Mouse (Mus musculus): ENCODE data around the gene Mcrs1. TPM values are rescaled to one million over a fixed set of nuclear protein-coding genes. Genes with fewer than 3 reads are reported as not detected.

The Mcrs1 gene
- 178 and 179 TPM in 2 replicates for polyA plus RNA-seq (2016; fragmentation: Nextera tagmentation; extraction: Ambion mirVana)

- ATAC-seq (ENCODE audit: low FRiP score): peak; percentile 92
- H3K4me3 ChIP-seq: peak within 1 kb of the TSS; percentile 64
- under 1% methylated on average over 52 of the region's 52 CpGs for WGBS
- H3K36me3 ChIP-seq: peaks cover 23% of the 10 kb centered on the region
- H3K27me3 ChIP-seq: no peaks in the 10 kb centered on the region
- peak within 1 kb of the TSS; percentile 74 for H3K9ac ChIP-seq
- H3K4me1 ChIP-seq: peaks cover 13% of the 10 kb centered on the region; the same call in 1 of the 2 replicates
- H3K9me3 ChIP-seq (replicated peaks): no peaks in the 10 kb centered on the region
- H3K4me2 ChIP-seq (replicated peaks): peak within 1 kb of the TSS; percentile 84
- peak within 1 kb of the TSS; percentile 96 for H3K27ac ChIP-seq
These were observed at the start of gene Mcrs1 for GRCm38 (mm10) chr15:99251626-99252380. Gene Mcrs1, minus strand, starts transcription at chr15:99251961.

DNA sequence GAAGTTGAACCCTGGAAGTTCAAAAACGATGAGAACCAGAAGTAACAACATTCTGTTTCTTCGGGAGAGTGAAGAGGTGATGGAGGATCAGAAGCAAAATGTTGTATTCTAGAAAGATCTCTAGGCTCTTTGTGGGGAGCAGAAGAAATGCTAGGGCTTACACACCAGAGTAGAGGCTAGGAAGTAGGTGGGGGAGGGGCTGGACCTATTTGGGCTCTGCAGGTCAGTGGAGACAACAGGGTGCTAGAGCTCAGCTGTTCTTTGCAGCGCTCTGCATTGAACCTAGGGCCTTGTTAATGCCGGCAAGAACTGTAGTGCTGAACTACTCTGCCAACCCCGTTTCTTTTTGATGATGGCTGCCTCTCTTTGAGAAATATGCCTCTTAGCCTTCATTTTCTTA, 44.5 kb upstream of the Mcrs1 start:
- peak overlapping the region; percentile 66 for H3K4me3 ChIP-seq

DNA sequence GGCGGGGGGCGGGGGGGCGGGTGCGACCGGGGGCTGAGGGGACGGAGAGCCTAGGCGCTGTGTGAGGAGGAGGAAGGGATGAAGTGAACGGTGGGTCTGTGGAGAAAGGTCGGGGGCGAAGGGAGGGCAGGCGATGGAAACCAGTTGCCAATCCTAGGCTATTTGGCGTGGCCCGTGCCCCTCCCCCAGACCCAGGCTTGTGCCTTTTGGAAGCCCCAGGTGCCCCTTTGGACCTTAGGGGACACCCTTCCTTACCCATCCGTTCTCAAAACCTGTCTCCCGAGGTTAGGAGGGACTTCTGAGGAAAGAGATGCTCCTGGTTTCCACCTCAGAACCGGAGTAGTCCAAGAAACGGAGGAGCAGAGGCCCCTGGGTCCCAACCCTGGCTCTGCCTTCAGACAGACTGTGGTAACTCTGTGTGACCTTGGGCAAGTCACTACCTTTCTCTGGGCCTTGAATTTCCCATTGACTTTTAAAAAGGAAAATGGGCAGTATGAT, 43.8 kb upstream of the Mcrs1 start, which contains the start of gene Fam186b:
Gene Fam186b, minus strand, starts transcription at position 405 of the 498 bp plus-strand sequence.
- H3K27ac ChIP-seq: peak within 1 kb of the TSS; percentile 90
- peak within 1 kb of the TSS; percentile 66 for H3K4me3 ChIP-seq
- no peaks in the 10 kb centered on the region for H3K27me3 ChIP-seq
- H3K4me1 ChIP-seq: peaks cover 16% of the 10 kb centered on the region
- H3K9ac ChIP-seq: peak within 1 kb of the TSS; percentile 84
- H3K9me3 ChIP-seq (replicated peaks): no peaks in the 10 kb centered on the region
- 0% methylated on average over 14 of the region's 17 CpGs for WGBS
- peak; percentile 70 for ATAC-seq (ENCODE audit: low FRiP score)
- H3K36me3 ChIP-seq: peaks cover 5% of the 10 kb centered on the region; the same call in 1 of the 2 replicates
- H3K4me2 ChIP-seq (replicated peaks): peak within 1 kb of the TSS; percentile 67

More for the DNA sequence above, 44.5 kb upstream of the Mcrs1 start:
- 35% methylated on average over 5 of the region's 5 CpGs for WGBS
- Histone ChIP-seq H3K4me1 (peaks cover 16% of the 10 kb centered on the region), H3K27ac (0 out of 2 replicates have a peak overlapping the region, but pooled peaks have one; percentile 90), H3K9ac (peak overlapping the region; percentile 84; the same call in 1 of the 2 replicates), H3K36me3 (peaks cover 5% of the 10 kb centered on the region; the same call in 1 of the 2 replicates), H3K9me3 (replicated peaks) (no peaks in the 10 kb centered on the region), H3K4me2 (replicated peaks) (peak overlapping the region; percentile 67), H3K27me3 (no peaks in the 10 kb centered on the region)
- ATAC-seq (ENCODE audit: low FRiP score): no peak

GRCm38 (mm10) chr15:99294813-99295374, 43.1 kb upstream of the Mcrs1 start, which contains the start of gene Prpf40b:
Gene Prpf40b, plus strand, starts transcription at chr15:99295087.
- Histone ChIP-seq H3K27ac (peak within 1 kb of the TSS; percentile 90), H3K9me3 (replicated peaks) (no peaks in the 10 kb centered on the region), H3K36me3 (peaks cover under 1% of the 10 kb centered on the region; the same call in 1 of the 2 replicates), H3K9ac (peak within 1 kb of the TSS; percentile 84), H3K4me2 (replicated peaks) (peak within 1 kb of the TSS; percentile 67), H3K27me3 (no peaks in the 10 kb centered on the region), H3K4me1 (peaks cover 16% of the 10 kb centered on the region), H3K4me3 (peak within 1 kb of the TSS; percentile 66)
- peak; percentile 96 for ATAC-seq (ENCODE audit: low FRiP score)
- 1% methylated on average over 37 of the region's 64 CpGs for WGBS

DNA sequence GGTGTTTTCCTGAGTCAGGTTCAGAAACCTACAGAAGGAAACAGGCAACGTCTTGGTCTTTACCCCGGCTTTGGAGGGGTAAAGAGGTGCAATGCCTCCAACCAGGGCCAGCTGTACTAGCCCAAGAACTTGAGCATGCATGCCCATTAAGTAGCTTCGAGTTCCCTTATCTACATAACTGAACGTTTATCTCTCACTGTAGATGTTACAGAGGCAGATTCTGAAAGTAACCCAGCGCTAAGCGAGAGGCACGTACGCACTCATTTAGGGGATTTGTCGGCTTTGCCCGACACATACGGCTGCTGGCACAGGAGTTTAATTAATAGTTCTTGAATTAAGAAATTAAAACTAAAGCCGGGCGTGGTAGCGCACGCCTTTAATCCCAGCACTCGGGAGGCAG, 42.5 kb upstream of the Mcrs1 start:
- peak overlapping the region; percentile 90 for H3K27ac ChIP-seq
- no peak for ATAC-seq (ENCODE audit: low FRiP score)

DNA sequence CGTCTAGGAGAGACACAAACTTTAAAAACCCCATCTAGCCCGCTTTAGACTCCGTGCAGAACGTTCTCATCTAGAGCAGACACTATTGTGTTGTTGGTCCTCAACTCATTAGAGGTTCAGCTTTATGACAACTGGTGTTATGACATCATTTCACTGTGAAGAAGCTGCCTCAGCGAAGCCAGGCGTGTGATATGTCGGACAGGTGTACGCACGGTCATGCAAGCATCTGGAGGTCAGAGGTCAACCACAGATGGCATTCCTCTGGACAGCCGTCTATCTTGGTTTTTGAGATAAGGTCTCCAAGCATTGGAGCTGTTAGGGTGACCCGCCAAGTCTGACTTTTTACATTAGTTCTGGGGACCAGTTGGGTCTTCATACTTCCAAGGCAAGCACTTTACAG, 38.8 kb upstream of the Mcrs1 start:
- ATAC-seq (ENCODE audit: low FRiP score): no peak
- WGBS: 92% methylated on average over 11 of the region's 11 CpGs
- Histone ChIP-seq H3K9ac (no peak overlapping the region), H3K4me2 (replicated peaks) (no peak overlapping the region), H3K4me3 (no peak overlapping the region), H3K27ac (no peak overlapping the region), H3K27me3 (no peaks in the 10 kb centered on the region), H3K4me1 (peaks cover 7% of the 10 kb centered on the region), H3K9me3 (replicated peaks) (no peaks in the 10 kb centered on the region), H3K36me3 (no peaks in the 10 kb centered on the region)

More for the DNA sequence above, 42.5 kb upstream of the Mcrs1 start:
- H3K36me3 ChIP-seq: no peaks in the 10 kb centered on the region
- no peaks in the 10 kb centered on the region for H3K9me3 ChIP-seq (replicated peaks)
- H3K9ac ChIP-seq: peak overlapping the region; percentile 84
- H3K4me3 ChIP-seq: peak overlapping the region; percentile 66
- 40% methylated on average over 16 of the region's 16 CpGs for WGBS
- no peaks in the 10 kb centered on the region for H3K27me3 ChIP-seq
- H3K4me1 ChIP-seq: peaks cover 16% of the 10 kb centered on the region
- peak overlapping the region; percentile 67 for H3K4me2 ChIP-seq (replicated peaks)

DNA sequence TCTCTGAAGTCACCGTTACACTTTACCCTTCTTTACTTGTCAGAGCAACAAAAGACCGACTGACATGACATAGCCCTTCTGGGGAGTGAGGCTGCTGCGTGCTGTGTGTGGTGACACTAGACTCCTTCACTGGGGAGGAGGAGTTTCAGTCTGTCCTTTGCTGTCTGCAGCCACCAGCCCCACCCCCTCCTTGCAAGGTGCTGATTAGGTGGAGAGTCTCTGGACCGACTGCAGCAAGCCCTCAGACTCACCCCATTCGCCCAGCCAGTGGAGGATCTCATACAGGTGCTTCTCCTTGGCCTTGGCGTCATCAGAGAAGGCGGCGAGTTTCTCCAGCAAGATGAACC, 33.4 kb upstream of the Mcrs1 start:
- Histone ChIP-seq H3K27me3 (no peaks in the 10 kb centered on the region), H3K27ac (no peak overlapping the region), H3K9me3 (replicated peaks) (no peaks in the 10 kb centered on the region), H3K4me3 (no peak overlapping the region), H3K36me3 (no peaks in the 10 kb centered on the region), H3K4me2 (replicated peaks) (no peak overlapping the region), H3K9ac (no peak overlapping the region), H3K4me1 (0 out of 2 replicates have a peak, but pooled peaks cover 2% of the 10 kb centered on the region)
- 49% methylated on average over 8 of the region's 8 CpGs for WGBS
- no peak for ATAC-seq (ENCODE audit: low FRiP score)

DNA sequence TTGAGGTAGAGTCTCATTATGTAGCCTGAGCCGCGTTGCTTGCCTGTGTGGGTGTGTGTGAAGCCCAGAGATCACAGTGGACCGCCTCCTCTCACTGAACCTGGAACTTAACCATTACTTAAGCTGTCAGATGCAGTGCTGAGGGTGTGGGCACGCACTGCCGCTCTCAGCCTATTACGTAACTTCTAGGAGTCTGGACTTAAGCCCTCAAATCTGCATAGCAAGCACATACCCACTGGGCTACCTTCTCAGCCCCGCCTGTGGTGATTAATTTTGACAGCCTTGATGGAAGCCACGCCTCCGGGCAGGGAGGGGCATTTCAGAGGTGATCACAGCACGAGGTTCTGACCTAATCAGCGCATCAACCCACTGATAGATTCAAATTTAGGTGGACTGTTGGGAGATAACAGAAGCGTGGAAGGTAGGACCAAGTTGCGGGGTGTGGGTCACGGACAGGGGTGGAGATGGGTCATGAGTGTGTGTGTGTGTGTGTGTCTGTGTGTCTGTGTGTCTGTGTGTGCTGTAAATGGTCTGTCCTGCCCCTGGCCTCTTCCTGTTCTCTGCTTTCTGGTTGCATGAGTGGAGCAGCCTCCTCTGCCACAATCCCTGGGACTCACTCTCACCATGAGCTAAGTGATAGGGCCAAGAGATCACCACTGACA, 32.9 kb upstream of the Mcrs1 start:
- H3K27me3 ChIP-seq: no peaks in the 10 kb centered on the region
- 54% methylated on average over 14 of the region's 14 CpGs for WGBS
- H3K4me2 ChIP-seq (replicated peaks): no peak overlapping the region
- H3K4me3 ChIP-seq: no peak overlapping the region
- H3K27ac ChIP-seq: no peak overlapping the region
- H3K36me3 ChIP-seq: no peaks in the 10 kb centered on the region
- ATAC-seq (ENCODE audit: low FRiP score): no peak
- H3K4me1 ChIP-seq: 0 out of 2 replicates have a peak, but pooled peaks cover 2% of the 10 kb centered on the region
- H3K9me3 ChIP-seq (replicated peaks): no peaks in the 10 kb centered on the region
- no peak overlapping the region for H3K9ac ChIP-seq

GRCm38 (mm10) chr15:99283456-99283855, 31.7 kb upstream of the Mcrs1 start:
- Histone ChIP-seq H3K9me3 (replicated peaks) (no peaks in the 10 kb centered on the region), H3K4me2 (replicated peaks) (no peak overlapping the region), H3K9ac (no peak overlapping the region), H3K4me3 (no peak overlapping the region), H3K27ac (no peak overlapping the region), H3K36me3 (no peaks in the 10 kb centered on the region), H3K27me3 (no peaks in the 10 kb centered on the region), H3K4me1 (0 out of 2 replicates have a peak, but pooled peaks cover 2% of the 10 kb centered on the region)
- WGBS: 66% methylated on average over 10 of the region's 10 CpGs
- no peak for ATAC-seq (ENCODE audit: low FRiP score)

DNA sequence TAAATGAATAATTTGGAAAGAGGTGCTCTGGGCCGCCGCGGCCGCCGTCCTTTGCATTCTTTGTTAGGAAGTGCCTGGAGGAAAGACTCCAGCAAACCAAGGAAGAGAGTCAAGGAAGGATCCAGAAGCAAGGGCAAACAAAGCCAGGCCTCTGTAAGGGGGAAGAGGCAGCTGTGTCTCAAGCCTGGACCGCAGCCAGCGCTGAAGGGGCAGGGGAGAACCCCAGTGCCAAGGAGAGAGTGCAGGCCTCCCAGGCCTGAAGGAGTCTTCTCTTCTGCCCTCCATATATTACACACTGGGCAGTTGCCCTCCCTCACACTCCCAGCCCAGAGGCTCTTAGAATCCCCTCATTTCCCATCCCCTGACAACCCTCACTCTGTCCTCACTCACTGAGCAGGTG, 26.5 kb upstream of the Mcrs1 start:
- no peaks in the 10 kb centered on the region for H3K27me3 ChIP-seq
- WGBS: 91% methylated on average over 5 of the region's 7 CpGs
- no peak overlapping the region for H3K27ac ChIP-seq
- no peaks in the 10 kb centered on the region for H3K9me3 ChIP-seq (replicated peaks)
- H3K9ac ChIP-seq: no peak overlapping the region
- H3K4me3 ChIP-seq: no peak overlapping the region
- H3K4me2 ChIP-seq (replicated peaks): no peak overlapping the region
- 0 out of 2 replicates have a peak, but pooled peaks cover 4% of the 10 kb centered on the region for H3K4me1 ChIP-seq
- no peaks in the 10 kb centered on the region for H3K36me3 ChIP-seq
- no peak for ATAC-seq (ENCODE audit: low FRiP score)

- Histone ChIP-seq H3K36me3 (no peaks in the 10 kb centered on the region), H3K9ac (no peak overlapping the region), H3K27ac (no peak overlapping the region), H3K4me2 (replicated peaks) (no peak overlapping the region), H3K4me1 (0 out of 2 replicates have a peak, but pooled peaks cover 7% of the 10 kb centered on the region), H3K4me3 (no peak overlapping the region), H3K9me3 (replicated peaks) (no peaks in the 10 kb centered on the region), H3K27me3 (no peaks in the 10 kb centered on the region)
- ATAC-seq (ENCODE audit: low FRiP score): no peak
- 83% methylated on average over 8 of the region's 8 CpGs for WGBS
These were observed 24.3 kb upstream of the Mcrs1 start for GRCm38 (mm10) chr15:99276095-99276494.

DNA sequence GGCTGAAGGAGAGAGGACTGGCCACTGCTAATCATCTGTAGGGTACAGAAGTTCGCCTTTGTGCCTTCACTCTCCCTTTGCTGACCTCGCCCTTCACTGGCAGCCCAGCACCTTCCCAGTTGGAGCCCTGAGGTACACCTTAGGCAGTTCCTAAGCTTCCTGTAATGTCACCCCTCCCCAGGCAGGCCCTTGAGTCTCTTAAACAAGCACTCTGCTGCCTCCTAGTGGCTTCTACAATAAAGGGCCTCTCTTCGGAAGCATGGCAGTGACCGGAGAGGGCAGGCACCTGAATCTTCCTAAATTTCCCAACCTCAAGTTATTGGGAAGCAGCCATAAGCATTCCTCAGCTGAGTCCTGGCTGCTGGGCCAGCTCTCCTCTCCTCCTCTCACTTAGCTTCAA, 13.9 kb upstream of the Mcrs1 start:
- Histone ChIP-seq H3K4me1 (0 out of 2 replicates have a peak, but pooled peaks cover 2% of the 10 kb centered on the region), H3K4me2 (replicated peaks) (no peak overlapping the region), H3K27ac (no peak overlapping the region), H3K27me3 (no peaks in the 10 kb centered on the region), H3K4me3 (no peak overlapping the region), H3K36me3 (no peaks in the 10 kb centered on the region), H3K9me3 (replicated peaks) (no peaks in the 10 kb centered on the region), H3K9ac (no peak overlapping the region)
- WGBS: 21% methylated on average over 4 of the region's 4 CpGs
- ATAC-seq (ENCODE audit: low FRiP score): no peak
